Mouse (Mus musculus): ENCODE data around the gene Olfr916. TPM values are rescaled to one million over a fixed set of nuclear protein-coding genes. Genes with fewer than 3 reads are reported as not detected.

Gene Olfr916
- polyA plus RNA-seq (2014; fragmentation: Nextera tagmentation; extraction: Ambion mirVana), result not detected in 2 replicates

DNA sequence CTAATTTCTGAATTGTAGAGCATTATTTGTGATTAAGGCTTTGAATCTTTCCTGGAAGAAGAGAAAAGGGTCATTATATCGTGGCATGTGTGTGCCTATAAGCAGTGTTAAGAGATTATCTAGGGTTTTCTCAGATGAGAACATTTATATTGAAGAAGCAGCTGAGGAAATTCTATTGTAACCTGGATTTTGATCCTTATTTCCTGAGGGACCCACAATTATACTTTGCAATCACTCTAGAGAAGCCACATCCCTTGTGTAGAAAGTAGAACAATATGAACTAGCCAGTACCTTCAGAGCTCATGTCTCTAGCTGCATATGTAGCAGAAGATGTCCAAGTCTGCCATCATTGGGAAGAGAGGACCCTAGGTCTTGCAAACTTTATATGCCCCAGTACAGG lies at the start of gene Olfr916:
Gene Olfr916 (minus strand): TSS at position 101 of the 400 bp plus-strand sequence.
- H3K9me3 ChIP-seq (ENCODE audit: control insufficient read depth, low read length), result no peaks in the 10 kb centered on the region
- no peak within 1 kb of the TSS for H3K9ac ChIP-seq (ENCODE audit: low read length)
- H3K4me2 ChIP-seq (ENCODE audit: low read depth), result no peak within 1 kb of the TSS
- DNase-seq (ENCODE audit: low spot score) (no peak), ATAC-seq (ENCODE audit: insufficient read depth, low FRiP score, low TSS enrichment) (no peak)
- H3K27me3 ChIP-seq (ENCODE audit: control insufficient read depth, insufficient read depth, low read length), result no peaks in the 10 kb centered on the region
- no peaks in the 10 kb centered on the region for H3K4me1 ChIP-seq (ENCODE audit: control insufficient read depth, insufficient read depth, low read length)
- H3K36me3 ChIP-seq (ENCODE audit: control insufficient read depth, insufficient read depth, low read length), result no peaks in the 10 kb centered on the region
- whole genome bisulfite sequencing, result 81% methylated on average over 1 of the region's 1 CpGs
- H3K4me3 ChIP-seq (ENCODE audit: low read depth, low read length), result no peak within 1 kb of the TSS
- no peak within 1 kb of the TSS for H3K27ac ChIP-seq (ENCODE audit: low read depth, low read length)

GRCm38 (mm10) chr9:38674501-38674900 lies 14.8 kb upstream of the Olfr916 start, which contains the start of gene Olfr918:
TSS of gene Olfr918 (minus strand) at chr9:38674601.
- no peak within 1 kb of the TSS for H3K27ac ChIP-seq (ENCODE audit: low read depth, low read length)
- H3K9ac ChIP-seq (ENCODE audit: low read length), result no peak within 1 kb of the TSS
- H3K4me1 ChIP-seq (ENCODE audit: control insufficient read depth, insufficient read depth, low read length), result no peaks in the 10 kb centered on the region
- H3K4me2 ChIP-seq (ENCODE audit: low read depth), result no peak within 1 kb of the TSS
- DNase-seq (ENCODE audit: low spot score), result no peak
- H3K27me3 ChIP-seq (ENCODE audit: control insufficient read depth, insufficient read depth, low read length), result no peaks in the 10 kb centered on the region
- WGBS, result 93% methylated on average over 2 of the region's 2 CpGs
- no peak within 1 kb of the TSS for H3K4me3 ChIP-seq (ENCODE audit: low read depth, low read length)
- no peaks in the 10 kb centered on the region for H3K36me3 ChIP-seq (ENCODE audit: control insufficient read depth, insufficient read depth, low read length)
- ATAC-seq (ENCODE audit: insufficient read depth, low FRiP score, low TSS enrichment), result no peak
- H3K9me3 ChIP-seq (ENCODE audit: control insufficient read depth, low read length), result no peaks in the 10 kb centered on the region

GRCm38 (mm10) chr9:38672887-38673286 lies 13.2 kb upstream of the Olfr916 start:
- DNase-seq (ENCODE audit: low spot score) (no peak), ATAC-seq (ENCODE audit: insufficient read depth, low FRiP score, low TSS enrichment) (no peak)
- no peak overlapping the region for H3K27ac ChIP-seq (ENCODE audit: low read depth, low read length)
- no peaks in the 10 kb centered on the region for H3K9me3 ChIP-seq (ENCODE audit: control insufficient read depth, low read length)
- no peaks in the 10 kb centered on the region for H3K27me3 ChIP-seq (ENCODE audit: control insufficient read depth, insufficient read depth, low read length)
- H3K4me1 ChIP-seq (ENCODE audit: control insufficient read depth, insufficient read depth, low read length), result no peaks in the 10 kb centered on the region
- WGBS, result 87% methylated on average over 2 of the region's 2 CpGs
- H3K4me2 ChIP-seq (ENCODE audit: low read depth), result no peak overlapping the region
- H3K9ac ChIP-seq (ENCODE audit: low read length), result no peak overlapping the region
- no peak overlapping the region for H3K4me3 ChIP-seq (ENCODE audit: low read depth, low read length)
- no peaks in the 10 kb centered on the region for H3K36me3 ChIP-seq (ENCODE audit: control insufficient read depth, insufficient read depth, low read length)

- Histone ChIP-seq H3K36me3 (ENCODE audit: control insufficient read depth, insufficient read depth, low read length) (no peaks in the 10 kb centered on the region), H3K27ac (ENCODE audit: low read depth, low read length) (no peak within 1 kb of the TSS), H3K4me2 (ENCODE audit: low read depth) (no peak within 1 kb of the TSS), H3K4me3 (ENCODE audit: low read depth, low read length) (no peak within 1 kb of the TSS), H3K27me3 (ENCODE audit: control insufficient read depth, insufficient read depth, low read length) (no peaks in the 10 kb centered on the region), H3K9me3 (ENCODE audit: control insufficient read depth, low read length) (no peaks in the 10 kb centered on the region), H3K9ac (ENCODE audit: low read length) (no peak within 1 kb of the TSS), H3K4me1 (ENCODE audit: control insufficient read depth, insufficient read depth, low read length) (no peaks in the 10 kb centered on the region)
- ATAC-seq (ENCODE audit: insufficient read depth, low FRiP score, low TSS enrichment) (no peak), DNase-seq (ENCODE audit: low spot score) (no peak)
- WGBS, result 88% methylated on average over 1 of the region's 1 CpGs
These were observed 6.1 kb upstream of the Olfr916 start, which contains the start of gene Olfr917 for GRCm38 (mm10) chr9:38665742-38666141. TSS of gene Olfr917 (minus strand) at chr9:38665842.

DNA sequence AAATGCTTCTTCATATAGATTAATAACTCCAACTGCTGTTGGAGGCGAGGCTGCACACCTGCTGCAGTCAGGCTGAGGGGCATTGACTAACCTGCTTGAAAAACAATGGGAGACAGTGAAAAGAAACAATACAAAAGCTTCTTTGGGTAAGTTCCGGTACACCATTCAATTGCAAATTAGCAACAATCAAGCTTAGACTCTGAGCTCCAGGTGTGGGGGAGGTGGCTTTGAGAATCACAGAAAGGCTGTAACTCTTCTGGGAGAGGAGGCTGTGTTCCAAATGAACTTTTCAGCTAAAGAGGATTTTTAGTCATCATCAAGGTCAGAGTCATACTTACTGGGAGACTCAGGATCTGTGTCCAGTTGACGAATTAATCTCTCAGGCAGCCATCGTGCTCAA lies 27.3 kb downstream of the Olfr916 start:
- Histone ChIP-seq H3K9me3 (ENCODE audit: control insufficient read depth, low read length) (no peaks in the 10 kb centered on the region), H3K36me3 (ENCODE audit: control insufficient read depth, insufficient read depth, low read length) (no peaks in the 10 kb centered on the region), H3K4me1 (ENCODE audit: control insufficient read depth, insufficient read depth, low read length) (no peaks in the 10 kb centered on the region), H3K4me2 (ENCODE audit: low read depth) (no peak overlapping the region), H3K4me3 (ENCODE audit: low read depth, low read length) (no peak overlapping the region), H3K27ac (ENCODE audit: low read depth, low read length) (no peak overlapping the region), H3K9ac (ENCODE audit: low read length) (no peak overlapping the region), H3K27me3 (ENCODE audit: control insufficient read depth, insufficient read depth, low read length) (no peaks in the 10 kb centered on the region)
- WGBS, result 85% methylated on average over 4 of the region's 4 CpGs
- ATAC-seq (ENCODE audit: insufficient read depth, low FRiP score, low TSS enrichment) (no peak), DNase-seq (ENCODE audit: low spot score) (no peak)

Other genes with a start within 250 kb of the Olfr916 start
- not detected in 2 replicates for gene Olfr901, start 230.4 kb downstream of the Olfr916 start, polyA plus RNA-seq (2014; fragmentation: Nextera tagmentation; extraction: Ambion mirVana)
- not detected in 2 replicates for gene Olfr902, start 212.2 kb downstream of the Olfr916 start, polyA plus RNA-seq (2014; fragmentation: Nextera tagmentation; extraction: Ambion mirVana)
- gene Olfr904, start 196.7 kb downstream of the Olfr916 start, polyA plus RNA-seq (2014; fragmentation: Nextera tagmentation; extraction: Ambion mirVana), result not detected in 2 replicates
- not detected in 2 replicates for gene Olfr905, start 188.8 kb downstream of the Olfr916 start, polyA plus RNA-seq (2014; fragmentation: Nextera tagmentation; extraction: Ambion mirVana)
- not detected in 2 replicates for gene Olfr906, start 172.8 kb downstream of the Olfr916 start, polyA plus RNA-seq (2014; fragmentation: Nextera tagmentation; extraction: Ambion mirVana)
- not detected in 2 replicates for gene Olfr907, start 164.1 kb downstream of the Olfr916 start, polyA plus RNA-seq (2014; fragmentation: Nextera tagmentation; extraction: Ambion mirVana)
- not detected in 2 replicates for gene Olfr911-ps1, start 138.3 kb downstream of the Olfr916 start, polyA plus RNA-seq (2014; fragmentation: Nextera tagmentation; extraction: Ambion mirVana)
- not detected in 2 replicates for gene Olfr910, start 122.0 kb downstream of the Olfr916 start, polyA plus RNA-seq (2014; fragmentation: Nextera tagmentation; extraction: Ambion mirVana)
- gene Olfr912, start 79.7 kb downstream of the Olfr916 start, polyA plus RNA-seq (2014; fragmentation: Nextera tagmentation; extraction: Ambion mirVana), result not detected in 2 replicates
- not detected in 2 replicates for gene Olfr913, start 67.1 kb downstream of the Olfr916 start, polyA plus RNA-seq (2014; fragmentation: Nextera tagmentation; extraction: Ambion mirVana)
- not detected in 2 replicates for gene Olfr914, start 54.8 kb downstream of the Olfr916 start, polyA plus RNA-seq (2014; fragmentation: Nextera tagmentation; extraction: Ambion mirVana)
- gene Olfr917, start 6.0 kb upstream of the Olfr916 start, polyA plus RNA-seq (2014; fragmentation: Nextera tagmentation; extraction: Ambion mirVana), result not detected in 2 replicates
- gene Olfr918, start 14.7 kb upstream of the Olfr916 start, polyA plus RNA-seq (2014; fragmentation: Nextera tagmentation; extraction: Ambion mirVana), result not detected in 2 replicates
- gene Olfr919, start 43.8 kb upstream of the Olfr916 start, polyA plus RNA-seq (2014; fragmentation: Nextera tagmentation; extraction: Ambion mirVana), result not detected in 2 replicates
- gene Vwa5a, start 58.4 kb upstream of the Olfr916 start, polyA plus RNA-seq (2014; fragmentation: Nextera tagmentation; extraction: Ambion mirVana), result 9.6 and 10.4 TPM in 2 replicates
- not detected in 2 replicates for gene Olfr920, start 92.4 kb upstream of the Olfr916 start, polyA plus RNA-seq (2014; fragmentation: Nextera tagmentation; extraction: Ambion mirVana)
- not detected in 2 replicates for gene Olfr921, start 113.2 kb upstream of the Olfr916 start, polyA plus RNA-seq (2014; fragmentation: Nextera tagmentation; extraction: Ambion mirVana)
- not detected in 2 replicates for gene Olfr922, start 154.7 kb upstream of the Olfr916 start, polyA plus RNA-seq (2014; fragmentation: Nextera tagmentation; extraction: Ambion mirVana)
- gene Olfr923, start 166.7 kb upstream of the Olfr916 start, polyA plus RNA-seq (2014; fragmentation: Nextera tagmentation; extraction: Ambion mirVana), result not detected in 2 replicates
- not detected in 2 replicates for gene Olfr924, start 184.6 kb upstream of the Olfr916 start, polyA plus RNA-seq (2014; fragmentation: Nextera tagmentation; extraction: Ambion mirVana)
- not detected in 2 replicates for gene Olfr26, start 195.2 kb upstream of the Olfr916 start, polyA plus RNA-seq (2014; fragmentation: Nextera tagmentation; extraction: Ambion mirVana)
- gene Olfr926, start 217.3 kb upstream of the Olfr916 start, polyA plus RNA-seq (2014; fragmentation: Nextera tagmentation; extraction: Ambion mirVana), result not detected in 2 replicates